Mouse (Mus musculus) stomach, postnatal 0 days (tissue): ENCODE measurements around the gene Zfp46.

Source experiments
- CTCF ChIP-seq: IDR thresholded peaks from 2 replicates; pipeline ENCODE4 v1.5.1; 2016; ENCODE audit warnings: antibody characterized with exemption, low read depth, mild to moderate bottlenecking, moderate library complexity
- EP300 ChIP-seq: optimal IDR thresholded peaks from 2 replicates; pipeline ENCODE3; 2016; ENCODE audit warnings: antibody characterized with exemption

- TF ChIP-seq CTCF (no peak), EP300 (no peak)
These were observed 35.5 kb downstream of the Zfp46 start for GRCm38 (mm10) chr4:136320016-136320415.
